Mouse (Mus musculus): ENCODE data around the gene Zfhx2. TPM values are rescaled to one million over a fixed set of nuclear protein-coding genes. Genes with fewer than 3 reads are reported as not detected.

The Zfhx2 gene
- polyA plus RNA-seq, 1 experiment from 2014 or later = 4.3 TPM

DNA sequence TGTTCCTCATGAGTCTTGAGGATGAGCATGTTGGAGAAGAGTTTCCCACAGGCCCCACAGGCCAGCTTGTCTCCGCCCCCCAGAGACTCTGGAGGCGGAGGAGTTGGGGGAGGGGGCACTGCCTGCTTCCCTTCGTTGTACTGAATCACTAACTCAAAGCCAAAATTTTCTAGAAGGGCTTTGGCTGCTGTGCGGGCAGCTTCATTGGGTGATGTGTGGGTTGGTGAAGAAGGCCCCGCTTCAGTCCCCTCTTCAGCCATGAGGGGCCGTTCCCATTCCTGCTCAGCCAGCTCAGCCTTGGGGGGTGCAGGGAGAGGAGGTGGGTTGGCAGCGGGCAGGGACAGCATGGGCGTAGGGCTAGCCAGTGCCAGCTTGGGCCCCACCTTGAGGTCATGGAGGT, 26.1 kb downstream of the Zfhx2 start:
- Histone ChIP-seq H3K4me3 (ENCODE audit: low read length) (no peak overlapping the region), H3K27ac (ENCODE audit: low read length) (no peak overlapping the region), H3K27me3 (ENCODE audit: insufficient read depth, low read length) (no peaks in the 10 kb centered on the region), H3K36me3 (ENCODE audit: insufficient read depth, low read length) (peaks cover 9% of the 10 kb centered on the region), H3K9me3 (ENCODE audit: low read length) (no peaks in the 10 kb centered on the region), H3K4me2 (replicated peaks; ENCODE audit: low read depth, low read length) (no peak overlapping the region), H3K4me1 (ENCODE audit: insufficient read depth, low read length) (peaks cover 12% of the 10 kb centered on the region), H3K9ac (replicated peaks; ENCODE audit: low read length) (no peak overlapping the region)
- WGBS = 87% methylated on average over 8 of the region's 8 CpGs
- no peak for ATAC-seq (ENCODE audit: low FRiP score, low TSS enrichment)

DNA sequence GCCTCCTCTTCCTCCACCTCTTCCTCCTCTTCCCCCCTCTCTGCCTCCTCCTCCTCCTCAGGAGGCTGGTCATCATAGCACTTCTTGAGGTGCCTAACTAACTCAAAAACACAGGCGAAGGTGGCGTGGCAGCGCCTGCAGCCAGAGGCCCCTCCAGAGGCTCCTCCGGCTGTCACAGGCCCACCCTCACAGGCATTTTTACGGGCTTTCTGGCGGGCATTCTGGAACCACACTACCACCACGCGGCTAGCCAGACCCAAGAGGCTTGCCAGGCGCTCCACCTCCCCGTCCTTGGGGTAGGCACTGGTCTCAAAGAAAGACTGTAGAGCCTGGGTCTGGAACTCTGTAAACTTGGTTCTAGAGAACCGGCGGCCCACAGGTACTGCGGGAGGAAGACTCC, 26.7 kb downstream of the Zfhx2 start:
- Histone ChIP-seq H3K36me3 (ENCODE audit: insufficient read depth, low read length) (peaks cover 9% of the 10 kb centered on the region), H3K9me3 (ENCODE audit: low read length) (no peaks in the 10 kb centered on the region), H3K4me2 (replicated peaks; ENCODE audit: low read depth, low read length) (no peak overlapping the region), H3K27me3 (ENCODE audit: insufficient read depth, low read length) (no peaks in the 10 kb centered on the region), H3K9ac (replicated peaks; ENCODE audit: low read length) (no peak overlapping the region), H3K27ac (ENCODE audit: low read length) (no peak overlapping the region), H3K4me1 (ENCODE audit: insufficient read depth, low read length) (peaks cover 14% of the 10 kb centered on the region), H3K4me3 (ENCODE audit: low read length) (no peak overlapping the region)
- WGBS = 90% methylated on average over 13 of the region's 13 CpGs
- ATAC-seq (ENCODE audit: low FRiP score, low TSS enrichment) = no peak

DNA sequence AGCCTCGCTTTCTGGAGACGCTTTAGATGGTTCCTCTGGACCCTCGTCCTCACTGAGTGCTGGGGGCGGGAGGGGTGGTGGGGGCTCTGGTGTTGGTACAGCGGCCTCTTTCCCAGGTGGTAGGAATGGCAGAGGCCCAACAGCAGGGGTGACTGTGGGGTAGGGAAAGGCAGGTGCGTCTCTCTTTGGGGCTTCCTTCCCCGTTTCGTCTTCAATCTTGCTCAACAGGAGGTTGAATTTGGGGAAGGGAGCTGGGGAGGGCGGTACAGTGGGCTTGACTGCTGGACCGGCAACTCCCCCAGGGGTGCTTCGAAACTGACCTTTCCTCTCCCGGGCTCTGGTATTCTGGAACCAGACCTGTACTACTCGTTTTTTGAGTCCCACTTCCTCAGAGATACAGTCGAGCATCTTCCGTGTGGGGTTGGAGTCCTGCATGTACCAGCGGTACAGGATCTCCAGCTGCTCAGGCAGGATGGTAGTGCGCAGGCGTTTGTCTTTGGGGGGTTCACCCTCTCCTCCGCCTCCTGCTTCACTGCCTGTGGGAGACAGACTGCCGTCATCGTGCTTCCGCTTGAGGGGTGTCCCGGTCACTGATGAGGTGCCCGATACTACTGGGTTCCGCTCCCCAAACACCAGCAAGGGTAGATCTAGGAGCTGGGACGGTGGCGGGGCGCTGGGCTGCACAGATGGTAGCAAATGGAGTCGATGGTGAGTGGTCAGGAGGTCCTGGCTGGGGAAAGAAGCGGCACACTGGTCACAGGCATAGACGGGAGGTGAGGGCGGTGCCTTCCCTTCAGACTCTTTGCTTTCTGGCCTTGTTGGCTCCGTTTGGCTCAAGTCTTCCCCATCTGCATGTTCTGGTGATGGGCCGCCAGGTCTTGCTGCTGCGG, 27.4 kb downstream of the Zfhx2 start:
- no peak overlapping the region for H3K4me3 ChIP-seq (ENCODE audit: low read length)
- H3K27me3 ChIP-seq (ENCODE audit: insufficient read depth, low read length) = no peaks in the 10 kb centered on the region
- no peak overlapping the region for H3K4me2 ChIP-seq (replicated peaks; ENCODE audit: low read depth, low read length)
- H3K27ac ChIP-seq (ENCODE audit: low read length) = no peak overlapping the region
- H3K4me1 ChIP-seq (ENCODE audit: insufficient read depth, low read length) = peaks cover 14% of the 10 kb centered on the region
- H3K9ac ChIP-seq (replicated peaks; ENCODE audit: low read length) = no peak overlapping the region
- no peak for ATAC-seq (ENCODE audit: low FRiP score, low TSS enrichment)
- WGBS = 80% methylated on average over 35 of the region's 35 CpGs
- H3K36me3 ChIP-seq (ENCODE audit: insufficient read depth, low read length) = peaks cover 9% of the 10 kb centered on the region
- H3K9me3 ChIP-seq (ENCODE audit: low read length) = no peaks in the 10 kb centered on the region

DNA sequence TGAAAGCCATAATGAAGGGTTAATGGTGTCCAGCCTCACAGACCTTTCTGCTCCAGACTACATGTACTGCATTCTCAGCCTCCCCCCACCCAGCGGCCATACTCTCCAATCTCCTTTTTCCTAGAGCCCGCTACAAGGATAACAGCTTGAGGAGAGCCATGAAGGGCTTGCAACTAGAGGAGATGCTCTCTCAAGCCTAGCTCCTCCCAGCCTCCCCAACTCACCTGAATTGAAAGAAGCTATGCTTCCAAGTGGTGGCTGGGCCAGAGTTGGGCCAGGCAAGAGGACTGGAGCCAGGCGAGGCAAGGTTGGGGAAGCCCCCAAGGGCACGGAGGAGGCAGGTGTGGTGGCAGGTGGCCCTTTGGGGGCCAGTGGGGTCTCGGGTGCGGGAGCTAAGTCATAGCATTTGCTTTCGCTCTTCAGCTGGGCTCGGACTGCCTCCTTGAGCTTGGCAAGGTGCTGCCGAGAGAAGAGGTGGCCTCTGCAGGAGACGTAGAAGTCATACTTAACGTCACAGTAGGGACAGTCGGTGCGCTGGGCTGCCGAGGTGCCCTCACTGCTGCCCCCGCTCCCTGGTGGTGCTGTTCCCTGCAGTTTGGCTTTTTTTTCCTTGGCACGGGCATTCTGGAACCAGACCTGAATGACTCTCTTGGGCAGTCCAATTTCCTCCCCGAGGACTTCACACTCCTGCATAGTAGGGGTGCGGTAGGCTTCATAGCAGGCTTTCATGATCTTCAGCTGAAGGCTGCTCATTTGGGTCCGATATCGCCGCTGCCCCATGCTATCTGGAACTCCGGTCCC, 28.3 kb downstream of the Zfhx2 start:
- WGBS = 87% methylated on average over 22 of the region's 22 CpGs
- H3K4me1 ChIP-seq (ENCODE audit: insufficient read depth, low read length) = peaks cover 14% of the 10 kb centered on the region
- no peaks in the 10 kb centered on the region for H3K9me3 ChIP-seq (ENCODE audit: low read length)
- no peak overlapping the region for H3K4me3 ChIP-seq (ENCODE audit: low read length)
- no peak for ATAC-seq (ENCODE audit: low FRiP score, low TSS enrichment)
- H3K4me2 ChIP-seq (replicated peaks; ENCODE audit: low read depth, low read length) = no peak overlapping the region
- no peaks in the 10 kb centered on the region for H3K27me3 ChIP-seq (ENCODE audit: insufficient read depth, low read length)
- no peak overlapping the region for H3K27ac ChIP-seq (ENCODE audit: low read length)
- H3K9ac ChIP-seq (replicated peaks; ENCODE audit: low read length) = no peak overlapping the region
- H3K36me3 ChIP-seq (ENCODE audit: insufficient read depth, low read length) = peaks cover 9% of the 10 kb centered on the region

DNA sequence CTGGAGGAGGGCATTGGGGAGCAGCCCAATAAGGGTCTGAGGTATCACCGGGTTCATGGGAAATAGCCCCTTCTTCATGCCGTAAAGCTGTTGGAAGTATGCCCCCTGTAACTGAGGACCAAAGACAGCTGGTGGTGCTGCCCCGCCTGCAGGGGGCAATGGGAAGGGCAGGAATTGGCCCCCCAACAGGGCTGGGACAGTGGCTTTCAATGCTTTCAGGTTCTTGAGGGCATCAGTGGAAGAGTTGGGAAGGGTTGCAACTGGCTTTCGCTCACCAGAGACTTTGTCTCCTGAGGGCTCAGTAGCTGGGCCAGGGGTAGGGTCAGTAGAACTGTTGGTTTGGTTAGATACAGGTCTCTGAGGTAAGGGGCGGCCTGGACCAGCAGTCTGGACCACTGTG, 29.0 kb downstream of the Zfhx2 start:
- H3K9ac ChIP-seq (replicated peaks; ENCODE audit: low read length) = no peak overlapping the region
- H3K4me3 ChIP-seq (ENCODE audit: low read length) = no peak overlapping the region
- H3K27me3 ChIP-seq (ENCODE audit: insufficient read depth, low read length) = no peaks in the 10 kb centered on the region
- H3K36me3 ChIP-seq (ENCODE audit: insufficient read depth, low read length) = peaks cover 9% of the 10 kb centered on the region
- H3K4me1 ChIP-seq (ENCODE audit: insufficient read depth, low read length) = peaks cover 14% of the 10 kb centered on the region
- no peak for ATAC-seq (ENCODE audit: low FRiP score, low TSS enrichment)
- WGBS = 69% methylated on average over 5 of the region's 5 CpGs
- H3K4me2 ChIP-seq (replicated peaks; ENCODE audit: low read depth, low read length) = no peak overlapping the region
- H3K9me3 ChIP-seq (ENCODE audit: low read length) = no peaks in the 10 kb centered on the region
- no peak overlapping the region for H3K27ac ChIP-seq (ENCODE audit: low read length)

DNA sequence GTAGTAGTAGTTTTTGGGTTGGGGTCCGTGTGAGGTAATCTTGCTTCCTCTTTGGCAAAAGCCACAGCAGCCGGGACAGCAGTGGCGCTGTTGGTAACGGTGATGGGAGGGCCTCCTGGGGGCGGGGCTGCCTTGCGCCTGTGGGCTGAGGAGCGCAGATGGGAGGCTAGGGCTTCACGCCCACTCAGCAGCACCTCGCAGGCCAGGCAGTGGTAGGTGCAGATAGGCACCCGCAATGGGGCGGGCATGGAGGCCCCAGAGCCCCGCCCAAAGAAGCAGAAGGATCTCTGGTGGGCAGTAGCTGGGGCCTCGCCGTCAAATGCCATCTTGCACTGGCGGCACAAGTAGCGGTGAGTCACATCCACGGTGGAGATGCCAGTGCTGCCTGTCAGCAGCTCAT, 29.5 kb downstream of the Zfhx2 start:
- WGBS = 14% methylated on average over 17 of the region's 17 CpGs
- Histone ChIP-seq H3K27me3 (ENCODE audit: insufficient read depth, low read length) (no peaks in the 10 kb centered on the region), H3K4me2 (replicated peaks; ENCODE audit: low read depth, low read length) (peak overlapping the region; percentile 43), H3K4me1 (ENCODE audit: insufficient read depth, low read length) (peaks cover 14% of the 10 kb centered on the region), H3K9me3 (ENCODE audit: low read length) (no peaks in the 10 kb centered on the region), H3K9ac (replicated peaks; ENCODE audit: low read length) (no peak overlapping the region), H3K27ac (ENCODE audit: low read length) (no peak overlapping the region), H3K36me3 (ENCODE audit: insufficient read depth, low read length) (peaks cover 9% of the 10 kb centered on the region), H3K4me3 (ENCODE audit: low read length) (no peak overlapping the region)
- peak; percentile 62; the same call in 1 of the 2 replicates for ATAC-seq (ENCODE audit: low FRiP score, low TSS enrichment)

DNA sequence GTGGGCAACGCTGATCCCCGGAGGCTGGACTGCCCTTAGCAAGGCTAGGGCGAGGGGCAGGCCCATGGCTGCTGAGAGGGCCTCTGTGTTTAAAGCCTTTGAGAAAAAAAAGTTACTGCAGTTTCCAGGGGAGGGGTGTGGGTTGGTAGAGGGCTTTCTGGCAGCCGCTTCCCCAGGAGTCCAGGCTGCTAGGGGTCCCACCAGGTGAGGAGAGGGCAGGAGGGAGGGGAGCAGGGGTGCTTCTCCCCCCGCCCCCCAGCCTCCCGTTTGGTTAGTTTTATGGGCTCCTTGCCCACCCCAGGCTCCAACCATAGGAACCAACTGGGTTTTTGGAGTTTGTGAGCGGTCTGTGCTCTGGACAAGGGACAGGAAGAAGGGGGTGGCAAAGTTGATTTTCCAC, 30.3 kb downstream of the Zfhx2 start:
- no peak overlapping the region for H3K4me3 ChIP-seq (ENCODE audit: low read length)
- H3K4me2 ChIP-seq (replicated peaks; ENCODE audit: low read depth, low read length) = no peak overlapping the region
- ATAC-seq (ENCODE audit: low FRiP score, low TSS enrichment) = no peak
- H3K27ac ChIP-seq (ENCODE audit: low read length) = no peak overlapping the region
- peaks cover 14% of the 10 kb centered on the region for H3K4me1 ChIP-seq (ENCODE audit: insufficient read depth, low read length)
- H3K36me3 ChIP-seq (ENCODE audit: insufficient read depth, low read length) = peaks cover 8% of the 10 kb centered on the region
- WGBS = 44% methylated on average over 7 of the region's 7 CpGs
- no peaks in the 10 kb centered on the region for H3K9me3 ChIP-seq (ENCODE audit: low read length)
- no peaks in the 10 kb centered on the region for H3K27me3 ChIP-seq (ENCODE audit: insufficient read depth, low read length)
- H3K9ac ChIP-seq (replicated peaks; ENCODE audit: low read length) = no peak overlapping the region

DNA sequence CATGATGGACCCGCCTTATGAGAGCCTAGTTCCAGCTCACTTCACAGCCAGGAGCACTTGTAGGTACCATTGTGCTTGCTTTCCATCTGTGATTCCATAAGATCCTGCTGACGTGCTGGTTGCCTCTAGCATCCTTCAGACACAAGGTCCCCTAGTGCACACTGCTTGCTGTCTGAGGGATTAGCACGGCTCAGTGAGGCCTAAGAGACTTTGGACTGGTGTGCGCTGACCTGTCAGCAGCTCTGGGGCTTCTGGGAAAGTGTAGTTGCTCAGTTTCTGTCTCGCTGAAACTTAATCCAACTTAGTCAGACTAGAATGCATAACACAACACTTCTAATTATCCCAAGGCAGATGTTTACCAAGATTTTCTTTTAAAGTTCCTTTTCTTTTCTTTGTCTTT, 32.2 kb downstream of the Zfhx2 start:
- Histone ChIP-seq H3K27me3 (ENCODE audit: insufficient read depth, low read length) (no peaks in the 10 kb centered on the region), H3K4me3 (ENCODE audit: low read length) (no peak overlapping the region), H3K4me1 (ENCODE audit: insufficient read depth, low read length) (peaks cover 14% of the 10 kb centered on the region), H3K9ac (replicated peaks; ENCODE audit: low read length) (no peak overlapping the region), H3K4me2 (replicated peaks; ENCODE audit: low read depth, low read length) (no peak overlapping the region), H3K9me3 (ENCODE audit: low read length) (no peaks in the 10 kb centered on the region), H3K36me3 (ENCODE audit: insufficient read depth, low read length) (no peaks in the 10 kb centered on the region), H3K27ac (ENCODE audit: low read length) (no peak overlapping the region)
- no peak; the same call in 1 of the 2 replicates for ATAC-seq (ENCODE audit: low FRiP score, low TSS enrichment)
- 53% methylated on average over 5 of the region's 5 CpGs for WGBS

DNA sequence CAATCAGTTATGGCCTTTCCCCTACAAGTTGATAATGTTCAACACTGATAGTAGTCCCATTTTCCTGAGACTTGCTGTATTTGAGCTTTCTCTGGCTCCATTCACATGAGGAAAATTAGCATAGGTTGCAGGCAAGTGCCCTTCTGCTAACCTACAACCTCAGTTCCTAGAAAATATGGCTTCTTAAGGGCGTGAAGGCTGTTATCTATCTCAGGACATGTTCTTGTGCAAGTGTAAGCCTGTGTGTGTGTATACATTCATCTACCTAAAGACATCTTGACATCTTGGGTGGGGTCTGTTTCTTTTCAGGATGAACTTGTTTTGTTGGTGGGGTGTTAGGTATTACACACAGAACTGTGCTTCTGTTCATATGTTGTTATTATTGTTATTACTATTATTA, 33.1 kb downstream of the Zfhx2 start:
- Histone ChIP-seq H3K4me1 (ENCODE audit: insufficient read depth, low read length) (peaks cover 14% of the 10 kb centered on the region), H3K9ac (replicated peaks; ENCODE audit: low read length) (no peak overlapping the region), H3K27me3 (ENCODE audit: insufficient read depth, low read length) (no peaks in the 10 kb centered on the region), H3K36me3 (ENCODE audit: insufficient read depth, low read length) (no peaks in the 10 kb centered on the region), H3K9me3 (ENCODE audit: low read length) (no peaks in the 10 kb centered on the region), H3K4me2 (replicated peaks; ENCODE audit: low read depth, low read length) (no peak overlapping the region), H3K27ac (ENCODE audit: low read length) (no peak overlapping the region), H3K4me3 (ENCODE audit: low read length) (no peak overlapping the region)
- no peak for ATAC-seq (ENCODE audit: low FRiP score, low TSS enrichment)
- WGBS = 85% methylated on average over 1 of the region's 1 CpGs
